Mouse (Mus musculus): Measurements from ENCODE around the gene Bcl3.

DNA sequence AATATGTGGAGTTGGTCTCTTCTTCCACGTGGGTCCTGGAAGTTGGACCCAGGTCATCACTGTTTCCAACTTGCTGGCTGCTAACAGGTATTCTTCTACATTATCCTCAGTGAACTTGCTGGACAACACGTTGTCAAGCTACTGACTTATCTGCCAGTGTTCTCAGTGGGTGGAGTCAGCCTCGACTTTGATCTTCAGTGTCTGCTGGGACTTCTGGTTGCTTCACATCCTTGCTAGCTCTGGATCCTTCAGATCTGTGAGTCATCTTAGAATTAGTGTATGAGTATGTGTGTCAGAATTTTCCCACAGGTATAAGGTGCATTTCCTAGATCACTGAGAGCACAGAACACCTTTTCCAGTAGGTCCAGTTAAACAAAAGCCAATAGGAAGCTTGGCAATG lies 14.3 kb upstream of the Bcl3 start:
- no peak for TF ChIP-seq CTCF (IDR thresholded peaks at IDR 0.05; ENCODE audit: extremely low read depth, insufficient read depth, low read length)
- no peak for TF ChIP-seq POLR2A (IDR thresholded peaks at IDR 0.05; ENCODE audit: extremely low read depth, insufficient read depth, low read length)

All from cortical plate, adult 2 months (tissue).